Mouse (Mus musculus) midbrain, embryonic 12.5 days (tissue): Measurements from ENCODE around the gene Nup35. TPM values are rescaled to one million over a fixed set of nuclear protein-coding genes. Genes with fewer than 3 reads are reported as not detected.

Experiments
- ATAC-seq: fragments of 200-750 bp; cut with Nextera tagmentation; 2 replicates; pipeline ENCODE4 v1.8.0; 2017; ENCODE audit warnings: low read depth, moderate TSS enrichment, moderate library complexity; ENCODE audit not compliant: low FRiP score
- H3K27ac ChIP-seq: fragments of 300-500 bp; sonication (generic); replicated peaks from 2 replicates; pipeline ENCODE4 v1.5.1; 2016; ENCODE audit warnings: mild to moderate bottlenecking
- H3K27me3 ChIP-seq: fragments of 300-500 bp; sonication (generic); 2 replicates; pipeline ENCODE4 v1.6.1; 2016; ENCODE audit warnings: mild to moderate bottlenecking
- H3K36me3 ChIP-seq: fragments of 300-500 bp; sonication (generic); 2 replicates; pipeline ENCODE4 v1.6.1; 2016
- H3K4me1 ChIP-seq: fragments of 300-500 bp; sonication (generic); 2 replicates; pipeline ENCODE4 v1.6.1; 2016
- H3K4me2 ChIP-seq: fragments of 300-500 bp; sonication (generic); replicated peaks from 2 replicates; pipeline ENCODE4 v1.6.1; 2016; ENCODE audit warnings: mild to moderate bottlenecking, moderate library complexity
- H3K4me3 ChIP-seq: fragments of 300-500 bp; sonication (generic); 2 replicates; pipeline ENCODE4 v1.5.1; 2016; ENCODE audit warnings: mild to moderate bottlenecking
- H3K9ac ChIP-seq: fragments of 300-500 bp; sonication (generic); replicated peaks from 2 replicates; pipeline ENCODE4 v1.6.1; 2016; ENCODE audit warnings: mild to moderate bottlenecking, moderate library complexity
- H3K9me3 ChIP-seq: fragments of 300-500 bp; sonication (generic); 2 replicates; pipeline ENCODE4 v1.6.1; 2016; ENCODE audit warnings: mild to moderate bottlenecking
- WGBS: fragments of 180-500 bp; shearing (Covaris S2); methylation state at CpG from one replicate; pipeline ENCODE4 v1.1.7; 2016; 5-methylcytosine and 5-hydroxymethylcytosine counted together
- microRNA counts: library from miRNA; unstranded; fragments of <30 nt; microRNA quantifications from one replicate; lab custom pipeline; 2017
- microRNA-seq: library from miRNA; unstranded; fragments of <30 nt; microRNA quantifications from one replicate; pipeline ENCODE4, GENCODE M21; 2017
- polyA plus RNA-seq: library from polyadenylated mRNA; unstranded; fragments of >200 nt; fragmentation: Nextera tagmentation; extraction: Ambion mirVana; gene quantifications from 2 replicates; pipeline ENCODE4 v1.2.1, GENCODE M21; 2016

The Nup35 gene
- polyA plus RNA-seq, 1 experiment from 2014 or later = 63.6 TPM

DNA sequence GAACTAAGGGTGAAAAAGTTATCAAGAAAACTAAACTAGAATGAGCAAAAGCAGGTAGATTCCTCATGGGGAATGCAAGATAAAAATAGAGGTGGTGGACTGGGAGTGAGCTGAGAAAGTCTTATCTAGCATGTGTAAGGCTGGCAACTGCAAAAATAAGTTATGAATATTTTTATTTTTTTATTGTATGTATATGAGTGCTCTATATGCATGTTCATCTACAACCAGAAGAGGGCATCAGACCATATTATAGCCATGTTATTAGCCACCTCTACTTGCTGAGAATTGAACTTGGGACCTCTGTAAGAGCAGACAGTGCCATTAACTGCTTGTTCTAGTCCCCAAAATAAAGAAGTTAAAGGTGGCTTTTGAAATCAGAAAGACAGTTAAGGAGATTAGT, 44.4 kb downstream of the Nup35 start:
- ATAC-seq = no peak
- Histone ChIP-seq H3K4me3 (no peak overlapping the region), H3K36me3 (peaks cover 23% of the 10 kb centered on the region), H3K9ac (no peak overlapping the region), H3K27me3 (no peaks in the 10 kb centered on the region), H3K27ac (no peak overlapping the region), H3K4me2 (no peak overlapping the region), H3K4me1 (no peaks in the 10 kb centered on the region), H3K9me3 (no peaks in the 10 kb centered on the region)

DNA sequence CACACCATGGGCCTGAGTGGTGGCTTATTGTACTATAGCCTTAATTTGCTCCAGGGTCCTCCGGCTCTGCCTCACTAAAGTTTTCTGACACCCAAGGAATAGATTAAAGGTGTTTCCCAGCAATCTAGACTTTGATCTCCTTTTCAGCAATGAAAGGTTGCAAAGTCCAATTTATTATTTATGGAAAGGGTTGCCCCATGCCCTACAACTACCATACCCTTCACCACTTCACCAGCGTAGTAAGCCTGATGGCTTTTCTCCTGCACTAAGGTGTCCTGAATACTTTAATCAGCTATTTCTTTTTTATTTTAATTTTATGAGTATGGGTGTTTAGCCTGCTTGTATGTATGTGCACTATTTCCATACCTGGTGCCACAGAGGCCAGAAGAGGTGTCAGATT, 45.6 kb downstream of the Nup35 start:
- H3K4me2 ChIP-seq = no peak overlapping the region
- H3K27ac ChIP-seq = no peak overlapping the region
- no peak overlapping the region for H3K4me3 ChIP-seq
- H3K9me3 ChIP-seq = no peaks in the 10 kb centered on the region
- no peaks in the 10 kb centered on the region for H3K4me1 ChIP-seq
- H3K36me3 ChIP-seq = peaks cover 20% of the 10 kb centered on the region
- no peak overlapping the region for H3K9ac ChIP-seq
- WGBS = 97% methylated on average over 2 of the region's 2 CpGs
- no peaks in the 10 kb centered on the region for H3K27me3 ChIP-seq
- no peak for ATAC-seq

DNA sequence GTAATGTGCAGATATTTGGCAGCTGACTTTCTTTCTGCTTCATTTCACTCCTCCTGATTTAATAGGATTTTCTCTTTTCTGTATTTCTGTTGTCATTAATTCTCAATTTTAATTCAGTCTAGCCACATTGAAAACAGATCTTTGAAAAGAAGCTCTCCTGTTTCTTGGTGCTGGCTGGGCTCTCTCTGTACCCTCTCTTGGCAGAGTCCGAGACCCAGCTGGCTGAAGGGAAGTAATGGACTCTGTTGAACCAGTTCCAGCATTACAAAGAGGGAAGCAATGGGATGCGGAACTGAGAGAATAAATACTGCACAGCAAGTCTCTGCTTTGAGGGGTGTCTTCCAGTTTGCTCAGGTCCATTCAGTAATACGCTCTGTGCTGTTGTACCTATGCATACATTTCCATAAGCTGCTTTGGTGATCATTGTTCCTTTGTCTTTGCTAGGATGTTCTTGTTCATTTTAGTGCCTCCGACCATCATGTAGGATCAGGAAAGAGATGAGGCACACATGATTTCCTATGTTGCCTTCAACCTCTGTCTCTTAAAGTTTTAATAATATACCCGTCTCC, 50.4 kb downstream of the Nup35 start:
- no peak for ATAC-seq
- Histone ChIP-seq H3K27me3 (no peaks in the 10 kb centered on the region), H3K4me1 (no peaks in the 10 kb centered on the region; the same call in 1 of the 2 replicates), H3K27ac (no peak overlapping the region), H3K36me3 (peaks cover 13% of the 10 kb centered on the region), H3K4me2 (no peak overlapping the region), H3K9ac (no peak overlapping the region), H3K9me3 (no peaks in the 10 kb centered on the region), H3K4me3 (no peak overlapping the region)
- 92% methylated on average over 5 of the region's 5 CpGs for WGBS

DNA sequence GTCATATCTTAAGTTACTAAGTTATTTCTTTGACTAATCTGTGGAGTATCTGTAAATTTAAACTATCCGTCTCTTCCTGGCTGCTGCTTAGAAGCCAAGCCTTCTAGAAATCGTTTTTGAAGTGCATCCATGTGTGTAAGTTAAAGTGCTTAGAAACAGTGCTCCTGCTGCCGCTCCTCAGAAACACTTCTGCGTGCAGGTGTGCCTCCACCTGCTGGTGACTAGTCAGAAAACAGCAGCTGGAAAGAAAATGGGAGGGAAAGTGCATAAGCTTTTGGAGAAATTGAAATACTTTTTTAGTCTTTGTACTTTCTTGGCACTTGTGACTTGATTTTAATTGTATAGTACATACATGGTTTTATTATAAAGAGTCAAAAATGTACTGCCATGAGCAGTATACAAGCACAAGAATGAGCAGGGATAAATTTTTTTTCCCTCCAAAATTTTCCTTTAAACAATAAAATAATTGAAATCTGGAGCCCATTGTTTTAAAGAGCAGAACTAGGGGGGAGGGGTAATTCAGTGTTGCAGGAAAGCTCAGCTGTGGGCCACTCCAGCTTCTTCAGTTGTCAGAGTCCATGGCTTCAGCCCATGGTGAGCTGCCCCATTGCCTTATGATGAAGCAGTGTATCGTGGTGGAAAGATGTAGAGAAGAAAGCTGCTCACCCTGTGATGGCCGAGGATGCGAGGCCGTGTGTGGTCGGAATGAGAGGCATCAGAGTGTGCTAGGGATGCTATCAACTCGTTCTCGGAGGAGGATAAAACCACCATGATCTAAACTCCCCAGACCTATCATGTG, 53.0 kb downstream of the Nup35 start:
- Histone ChIP-seq H3K9ac (no peak overlapping the region), H3K36me3 (peaks cover 7% of the 10 kb centered on the region; the same call in 1 of the 2 replicates), H3K4me2 (no peak overlapping the region), H3K4me1 (no peaks in the 10 kb centered on the region; the same call in 1 of the 2 replicates), H3K27ac (no peak overlapping the region), H3K4me3 (no peak overlapping the region), H3K27me3 (no peaks in the 10 kb centered on the region), H3K9me3 (no peaks in the 10 kb centered on the region)
- ATAC-seq = no peak
- WGBS = 79% methylated on average over 11 of the region's 11 CpGs

DNA sequence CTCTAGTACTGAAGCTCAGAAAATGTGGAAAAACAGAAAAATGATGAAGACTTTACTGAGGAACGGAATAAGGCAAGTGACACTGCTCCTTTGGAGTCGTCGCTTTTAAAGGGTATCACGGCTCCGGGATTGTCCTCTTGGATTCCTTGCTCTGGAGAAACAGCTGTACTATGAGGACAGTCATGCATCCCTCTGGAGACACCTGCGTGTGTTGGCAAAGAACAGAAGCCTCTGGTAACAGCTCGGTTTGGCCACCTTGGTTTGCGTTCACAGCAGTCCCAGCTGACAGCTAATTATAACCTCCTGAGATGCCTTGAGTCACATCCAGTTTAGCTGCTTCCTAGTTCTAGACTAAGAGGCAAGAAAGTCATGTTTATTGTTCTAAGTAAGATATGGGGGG, 61.8 kb downstream of the Nup35 start:
- Histone ChIP-seq H3K9ac (no peak overlapping the region), H3K27me3 (no peaks in the 10 kb centered on the region), H3K27ac (no peak overlapping the region), H3K4me1 (no peaks in the 10 kb centered on the region), H3K9me3 (no peaks in the 10 kb centered on the region), H3K36me3 (no peaks in the 10 kb centered on the region), H3K4me2 (no peak overlapping the region), H3K4me3 (no peak overlapping the region)
- ATAC-seq = no peak
- 88% methylated on average over 8 of the region's 8 CpGs for WGBS

DNA sequence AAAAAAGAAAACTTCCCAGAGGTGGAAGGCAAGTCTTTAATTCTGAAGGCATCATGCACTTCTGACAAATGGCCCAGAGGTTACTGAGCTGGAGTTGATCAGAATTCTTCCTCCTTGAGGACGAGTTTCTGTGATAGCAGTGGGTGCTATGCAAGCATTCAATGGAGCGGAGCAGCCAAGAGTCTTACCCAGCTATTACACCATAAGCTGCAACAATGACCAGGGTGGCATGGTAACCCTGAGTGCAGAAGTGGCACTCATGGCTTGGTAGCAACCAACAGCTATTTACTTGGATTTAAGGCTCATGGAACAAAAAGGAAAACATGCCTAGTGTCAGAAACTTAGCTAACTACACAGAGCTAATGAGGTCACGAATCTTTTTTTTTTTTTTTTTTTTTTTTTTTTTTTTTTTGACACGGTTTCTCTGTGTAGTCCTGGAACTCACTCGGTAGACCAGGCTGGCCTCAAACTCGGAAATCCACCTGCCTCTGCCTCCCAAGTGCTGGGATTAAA, 66.7 kb downstream of the Nup35 start:
- Histone ChIP-seq H3K27me3 (no peaks in the 10 kb centered on the region), H3K9ac (no peak overlapping the region), H3K27ac (no peak overlapping the region), H3K36me3 (no peaks in the 10 kb centered on the region), H3K4me3 (no peak overlapping the region), H3K9me3 (no peaks in the 10 kb centered on the region), H3K4me2 (no peak overlapping the region), H3K4me1 (no peaks in the 10 kb centered on the region)
- WGBS = 82% methylated on average over 6 of the region's 6 CpGs
- no peak for ATAC-seq

DNA sequence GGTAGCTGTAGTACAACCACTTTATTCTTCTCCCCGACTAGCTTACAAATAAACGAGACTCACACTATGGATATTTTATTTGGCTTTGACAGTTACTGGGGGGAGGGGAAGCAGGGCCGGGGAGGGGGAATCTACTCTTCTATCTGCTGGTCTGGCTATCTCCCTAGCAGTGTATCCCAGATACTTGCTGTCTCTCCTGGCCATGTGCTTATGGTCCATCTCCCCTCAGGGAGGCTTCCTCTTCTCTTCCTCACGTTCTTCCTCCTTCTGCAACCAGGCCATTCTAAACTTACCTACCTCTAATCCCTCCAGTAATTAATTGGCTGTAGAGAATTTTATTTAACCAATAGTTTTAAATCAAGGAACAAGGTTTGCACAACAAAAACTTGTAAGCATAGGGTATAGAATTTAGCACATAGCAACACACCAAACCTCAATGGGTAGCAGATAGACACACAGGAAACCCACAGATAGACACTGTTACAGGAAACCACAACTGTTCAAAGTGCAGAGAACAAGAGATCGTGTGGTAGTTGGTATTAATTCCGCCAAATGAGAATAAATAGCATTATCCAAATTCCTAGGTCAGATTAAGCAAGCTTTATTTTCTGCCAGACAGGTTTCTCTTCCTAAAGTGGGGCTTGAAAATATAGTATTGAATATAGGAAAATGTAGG, 67.5 kb downstream of the Nup35 start:
- WGBS = 88% methylated on average over 6 of the region's 6 CpGs
- H3K9me3 ChIP-seq = no peaks in the 10 kb centered on the region
- no peaks in the 10 kb centered on the region for H3K27me3 ChIP-seq
- H3K4me3 ChIP-seq = no peak overlapping the region
- H3K27ac ChIP-seq = no peak overlapping the region
- no peak overlapping the region for H3K9ac ChIP-seq
- H3K36me3 ChIP-seq = no peaks in the 10 kb centered on the region
- no peak overlapping the region for H3K4me2 ChIP-seq
- no peaks in the 10 kb centered on the region for H3K4me1 ChIP-seq
- ATAC-seq = no peak

DNA sequence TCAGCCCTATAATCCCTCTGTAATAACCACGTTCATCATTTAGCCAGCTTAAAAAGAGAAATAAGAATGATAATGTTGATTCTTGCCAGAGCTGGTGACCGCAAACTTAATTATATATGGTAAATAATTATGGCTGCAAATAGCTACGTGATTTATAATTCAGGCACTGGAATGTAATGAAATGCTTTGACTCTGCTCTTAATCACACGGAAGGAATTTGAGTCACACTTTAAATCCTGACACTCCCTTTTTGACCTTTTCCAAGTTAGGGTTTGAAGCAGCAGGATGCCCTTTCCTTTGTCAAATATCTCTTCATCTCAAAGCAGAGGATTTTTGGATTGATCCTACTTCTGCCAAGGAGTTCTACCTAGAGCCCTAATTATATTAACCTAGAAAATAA, 71.2 kb downstream of the Nup35 start:
- H3K4me1 ChIP-seq = no peaks in the 10 kb centered on the region
- no peaks in the 10 kb centered on the region for H3K27me3 ChIP-seq
- H3K9ac ChIP-seq = no peak overlapping the region
- no peak for ATAC-seq
- no peaks in the 10 kb centered on the region for H3K9me3 ChIP-seq
- no peak overlapping the region for H3K4me2 ChIP-seq
- H3K27ac ChIP-seq = no peak overlapping the region
- H3K4me3 ChIP-seq = no peak overlapping the region
- WGBS = 37% methylated on average over 4 of the region's 4 CpGs
- no peaks in the 10 kb centered on the region for H3K36me3 ChIP-seq

DNA sequence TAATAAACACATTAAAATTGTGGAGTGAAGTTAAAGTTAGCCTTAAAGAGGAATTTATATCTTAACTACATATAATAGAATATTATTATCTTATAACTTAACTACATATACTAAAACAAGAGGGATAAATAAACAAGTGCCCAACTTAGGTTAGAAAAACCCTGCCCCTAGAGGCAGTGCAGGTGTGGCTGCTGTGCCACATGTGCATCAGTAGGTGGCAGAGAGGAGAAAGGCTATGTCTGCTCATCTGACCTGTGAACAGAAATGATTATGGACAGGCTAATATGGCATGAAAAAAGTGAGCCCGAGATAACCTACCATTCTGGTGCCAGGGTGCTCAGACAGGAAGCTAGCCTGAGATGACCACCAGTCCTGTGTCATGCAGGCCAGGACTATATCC, 90.4 kb downstream of the Nup35 start:
- WGBS = 77% methylated on average over 1 of the region's 1 CpGs
- Histone ChIP-seq H3K4me2 (no peak overlapping the region), H3K9ac (no peak overlapping the region), H3K4me1 (no peaks in the 10 kb centered on the region), H3K4me3 (no peak overlapping the region), H3K36me3 (no peaks in the 10 kb centered on the region), H3K9me3 (no peaks in the 10 kb centered on the region), H3K27me3 (no peaks in the 10 kb centered on the region), H3K27ac (no peak overlapping the region)
- ATAC-seq = no peak

MicroRNAs encoded within 50 kb of the gene (microRNA counts, 519-probe panel; counts per million panel counts)
- microRNA mmu-miR-684 (lab: Ali Mortazavi, UCI) = not detected

Small RNA genes lying within 50 kb of the gene (microRNA-seq; reads per million reads assigned to microRNA genes)
- not detected for gene Mir684-1

Other genes with a start within 250 kb of the Nup35 start
- 6.1 and 7.8 TPM in 2 replicates for gene Frzb, start 169.6 kb upstream of the Nup35 start, polyA plus RNA-seq
- gene Nckap1, start 35.9 kb upstream of the Nup35 start, polyA plus RNA-seq = 100 and 110 TPM in 2 replicates
- gene Dusp19, start 191 bp upstream of the Nup35 start, polyA plus RNA-seq = 19.0 and 19.7 TPM in 2 replicates